Mouse (Mus musculus) forebrain, embryonic 14.5 days (tissue): ENCODE measurements around the gene Stard10. TPM values are rescaled to one million over a fixed set of nuclear protein-coding genes. Genes with fewer than 3 reads are reported as not detected.
A peak's percentile ranks its signal among the peaks of the same experiment; 100 is the strongest.

Source experiments
- ATAC-seq: fragments of 200-750 bp; cut with Nextera tagmentation; 2 replicates; pipeline ENCODE4 v1.8.0; 2017; ENCODE audit warnings: mild to moderate bottlenecking, moderate library complexity
- DNase-seq: peaks from one replicate; pipeline ENCODE4 v3.0.0-alpha.2; 2015; ENCODE audit warnings: low spot score
- H3K27ac ChIP-seq: fragments of 300-500 bp; sonication (generic); 2 replicates; pipeline ENCODE4 v1.5.1; 2014; ENCODE audit warnings: low read depth, mild to moderate bottlenecking, control low read depth, low read length, moderate library complexity
- H3K27me3 ChIP-seq: fragments of 300-500 bp; sonication (generic); replicated peaks from 2 replicates; pipeline ENCODE4 v1.6.1; 2014; ENCODE audit warnings: low read length, control low read depth, mixed read lengths; ENCODE audit not compliant: control insufficient read depth, insufficient read depth
- H3K36me3 ChIP-seq: fragments of 300-500 bp; sonication (generic); 2 replicates; pipeline ENCODE4 v1.6.1; 2014; ENCODE audit warnings: low read length, control low read depth; ENCODE audit not compliant: control insufficient read depth, insufficient read depth
- H3K4me1 ChIP-seq: fragments of 300-500 bp; sonication (generic); 2 replicates; pipeline ENCODE4 v1.6.1; 2014; ENCODE audit warnings: antibody characterized with exemption, low read length, control low read depth; ENCODE audit not compliant: control insufficient read depth, insufficient read depth
- H3K4me2 ChIP-seq: fragments of 300-500 bp; sonication (generic); 2 replicates; pipeline ENCODE4 v1.6.1; 2014; ENCODE audit warnings: mild to moderate bottlenecking, control low read depth, low read length
- H3K4me3 ChIP-seq: fragments of 300-500 bp; sonication (generic); 2 replicates; pipeline ENCODE4 v1.5.1; 2014; ENCODE audit warnings: low read depth, low read length, control low read depth
- H3K9ac ChIP-seq: fragments of 300-500 bp; sonication (generic); 2 replicates; pipeline ENCODE4 v1.6.1; 2014; ENCODE audit warnings: mild to moderate bottlenecking, low read length, control low read depth, moderate library complexity
- H3K9me3 ChIP-seq: fragments of 300-500 bp; sonication (generic); replicated peaks from 2 replicates; pipeline ENCODE4 v1.6.1; 2016; ENCODE audit warnings: low read length, control low read depth, mixed read lengths; ENCODE audit not compliant: control insufficient read depth
- WGBS: fragments of 180-500 bp; shearing (Covaris S2); extraction: QIAGEN DNeasy Blood & Tissue Kit; methylation state at CpG from one replicate; pipeline ENCODE4 v1.1.7; 2014; 5-methylcytosine and 5-hydroxymethylcytosine counted together
- polyA plus RNA-seq: library from polyadenylated mRNA; unstranded; fragments of >200 nt; fragmentation: Nextera tagmentation; extraction: Ambion mirVana; gene quantifications from 2 replicates; pipeline ENCODE4 v1.2.1, GENCODE M21; 2014

Gene Stard10
- polyA plus RNA-seq, 1 experiment from 2014 or later, result 8.1 TPM

- no peak overlapping the region for H3K27ac ChIP-seq
- WGBS, result 2% methylated on average over 34 of the region's 61 CpGs
- ATAC-seq, result peak; percentile 81
- H3K4me2 ChIP-seq, result peak overlapping the region; percentile 98
- peak overlapping the region; percentile 78 for H3K9ac ChIP-seq
- H3K4me3 ChIP-seq, result peak overlapping the region; percentile 75
- H3K36me3 ChIP-seq, result no peaks in the 10 kb centered on the region
- H3K4me1 ChIP-seq, result peaks cover 7% of the 10 kb centered on the region; the same call in 1 of the 2 replicates
- peak; percentile 44 for DNase-seq
- H3K9me3 ChIP-seq, result no peaks in the 10 kb centered on the region
- peaks cover 4% of the 10 kb centered on the region; the same call in 1 of the 2 replicates for H3K27me3 ChIP-seq
Measured at GRCm38 (mm10) chr7:101321218-101321827, 4.4 kb downstream of the Stard10 start.

- no peak for ATAC-seq
- Histone ChIP-seq H3K9me3 (no peaks in the 10 kb centered on the region), H3K27ac (no peak overlapping the region), H3K9ac (no peak overlapping the region), H3K36me3 (no peaks in the 10 kb centered on the region), H3K4me3 (no peak overlapping the region), H3K27me3 (peaks cover 4% of the 10 kb centered on the region; the same call in 1 of the 2 replicates), H3K4me2 (no peak overlapping the region), H3K4me1 (peaks cover 7% of the 10 kb centered on the region; the same call in 1 of the 2 replicates)
- no peak for DNase-seq
- 61% methylated on average over 4 of the region's 4 CpGs for WGBS
Measured at GRCm38 (mm10) chr7:101323141-101323594, 6.3 kb downstream of the Stard10 start.

GRCm38 (mm10) chr7:101324142-101324962 is 7.5 kb downstream of the Stard10 start:
- no peaks in the 10 kb centered on the region; the same call in 1 of the 2 replicates for H3K27me3 ChIP-seq
- no peak overlapping the region for H3K27ac ChIP-seq
- no peak for DNase-seq
- no peaks in the 10 kb centered on the region for H3K36me3 ChIP-seq
- no peak overlapping the region for H3K9ac ChIP-seq
- H3K4me3 ChIP-seq, result no peak overlapping the region
- WGBS, result 64% methylated on average over 6 of the region's 6 CpGs
- H3K4me1 ChIP-seq, result peaks cover 16% of the 10 kb centered on the region
- no peak overlapping the region for H3K4me2 ChIP-seq
- H3K9me3 ChIP-seq, result no peaks in the 10 kb centered on the region
- ATAC-seq, result no peak

- WGBS, result 80% methylated on average over 5 of the region's 5 CpGs
- DNase-seq, result no peak
Measured at GRCm38 (mm10) chr7:101326006-101326405, 9.1 kb downstream of the Stard10 start.

GRCm38 (mm10) chr7:101327263-101327662 is 10.4 kb downstream of the Stard10 start:
- no peaks in the 10 kb centered on the region for H3K36me3 ChIP-seq
- H3K27me3 ChIP-seq, result no peaks in the 10 kb centered on the region
- no peak overlapping the region for H3K27ac ChIP-seq
- 57% methylated on average over 5 of the region's 5 CpGs for WGBS
- DNase-seq (no peak), ATAC-seq (no peak)
- H3K4me1 ChIP-seq, result peaks cover 9% of the 10 kb centered on the region
- no peak overlapping the region for H3K4me2 ChIP-seq
- no peak overlapping the region for H3K4me3 ChIP-seq
- H3K9me3 ChIP-seq, result no peaks in the 10 kb centered on the region
- H3K9ac ChIP-seq, result no peak overlapping the region

More at GRCm38 (mm10) chr7:101326006-101326405, 9.1 kb downstream of the Stard10 start:
- H3K4me1 ChIP-seq, result peaks cover 12% of the 10 kb centered on the region
- no peak overlapping the region for H3K27ac ChIP-seq
- H3K9ac ChIP-seq, result no peak overlapping the region
- H3K4me3 ChIP-seq, result no peak overlapping the region
- no peaks in the 10 kb centered on the region for H3K9me3 ChIP-seq
- no peak for ATAC-seq
- H3K4me2 ChIP-seq, result no peak overlapping the region
- no peaks in the 10 kb centered on the region; the same call in 1 of the 2 replicates for H3K27me3 ChIP-seq
- H3K36me3 ChIP-seq, result no peaks in the 10 kb centered on the region

- H3K9ac ChIP-seq, result no peak overlapping the region
- H3K36me3 ChIP-seq, result no peaks in the 10 kb centered on the region
- H3K27me3 ChIP-seq, result no peaks in the 10 kb centered on the region
- no peaks in the 10 kb centered on the region for H3K9me3 ChIP-seq
- H3K4me2 ChIP-seq, result no peak overlapping the region
- H3K4me1 ChIP-seq, result peaks cover 9% of the 10 kb centered on the region
- no peak for ATAC-seq
- no peak for DNase-seq
- no peak overlapping the region for H3K27ac ChIP-seq
- WGBS, result 75% methylated on average over 2 of the region's 2 CpGs
- H3K4me3 ChIP-seq, result no peak overlapping the region
Measured at GRCm38 (mm10) chr7:101327786-101328185, 10.9 kb downstream of the Stard10 start.

GRCm38 (mm10) chr7:101328621-101329158 is 11.8 kb downstream of the Stard10 start:
- Histone ChIP-seq H3K27me3 (no peaks in the 10 kb centered on the region), H3K36me3 (no peaks in the 10 kb centered on the region), H3K9ac (peak overlapping the region; percentile 35), H3K4me1 (peaks cover 9% of the 10 kb centered on the region), H3K27ac (peak overlapping the region; percentile 46; the same call in 1 of the 2 replicates), H3K4me3 (no peak overlapping the region), H3K4me2 (no peak overlapping the region), H3K9me3 (no peaks in the 10 kb centered on the region)
- WGBS, result 48% methylated on average over 4 of the region's 4 CpGs
- DNase-seq (peak; percentile 70), ATAC-seq (peak; percentile 80)

- Histone ChIP-seq H3K4me3 (no peak overlapping the region), H3K27me3 (no peaks in the 10 kb centered on the region), H3K4me2 (no peak overlapping the region), H3K36me3 (no peaks in the 10 kb centered on the region), H3K9me3 (no peaks in the 10 kb centered on the region), H3K4me1 (peaks cover 9% of the 10 kb centered on the region), H3K9ac (0 out of 2 replicates have a peak overlapping the region, but pooled peaks have one; percentile 35), H3K27ac (0 out of 2 replicates have a peak overlapping the region, but pooled peaks have one; percentile 46)
- WGBS, result 53% methylated on average over 4 of the region's 4 CpGs
- no peak for DNase-seq
- no peak for ATAC-seq
Measured at GRCm38 (mm10) chr7:101329606-101330005, 12.7 kb downstream of the Stard10 start.
